Comparison of ENCODE assay signal across 8 mouse cellular contexts in genomic region chr4:155812665-155813181, GRCm38 (mm10). TPM values are rescaled to one million over a fixed set of nuclear protein-coding genes. Genes with fewer than 3 reads are reported as not detected.
A peak's percentile ranks its signal among the peaks of the same experiment; 100 is the strongest.
DNase-seq lines count a peak whose midpoint lies in the region; ATAC-seq and TF ChIP-seq lines count a peak whose summit lies in the region.

No protein-coding gene starts in this region.

- H3K4me3 ChIP-seq in E14TG2a.4 (replicated peaks; ENCODE audit: low read length): peak overlapping the region; percentile 94
- H3K4me3 ChIP-seq in embryonic facial prominence, embryonic 12.5 days: peak overlapping the region; percentile 93
- peak overlapping the region; percentile 96 for H3K4me3 ChIP-seq in hindbrain, embryonic 15.5 days
- H3K4me3 ChIP-seq in liver, postnatal 0 days (ENCODE audit: low read depth, low read length): peak overlapping the region; percentile 100

- H3K27ac ChIP-seq in embryonic facial prominence, embryonic 12.5 days: peak overlapping the region; percentile 85
- peak overlapping the region; percentile 92 for H3K27ac ChIP-seq in hindbrain, embryonic 15.5 days (replicated peaks)
- H3K27ac ChIP-seq in liver, postnatal 0 days (ENCODE audit: low read depth): peak overlapping the region; percentile 95

- no peaks in the 10 kb centered on the region for H3K9me3 ChIP-seq in E14TG2a.4 (ENCODE audit: low read length)
- no peaks in the 10 kb centered on the region for H3K9me3 ChIP-seq in embryonic facial prominence, embryonic 12.5 days
- H3K9me3 ChIP-seq in hindbrain, embryonic 15.5 days: no peaks in the 10 kb centered on the region
- no peaks in the 10 kb centered on the region for H3K9me3 ChIP-seq in liver, postnatal 0 days (ENCODE audit: low read length)

- no peaks in the 10 kb centered on the region for H3K27me3 ChIP-seq in E14TG2a.4 (ENCODE audit: insufficient read depth, low read length)
- H3K27me3 ChIP-seq in embryonic facial prominence, embryonic 12.5 days: no peaks in the 10 kb centered on the region
- H3K27me3 ChIP-seq in hindbrain, embryonic 15.5 days: no peaks in the 10 kb centered on the region
- H3K27me3 ChIP-seq in liver, postnatal 0 days (ENCODE audit: insufficient read depth, low read length): no peaks in the 10 kb centered on the region

- H3K4me2 ChIP-seq in embryonic facial prominence, embryonic 12.5 days (replicated peaks): peak overlapping the region; percentile 92
- peak overlapping the region; percentile 83 for H3K4me2 ChIP-seq in hindbrain, embryonic 15.5 days
- H3K4me2 ChIP-seq in liver, postnatal 0 days (ENCODE audit: low read depth, low read length): peak overlapping the region; percentile 95

- WGBS in embryonic facial prominence, embryonic 12.5 days: under 1% methylated on average over 49 of the region's 49 CpGs
- WGBS in hindbrain, embryonic 15.5 days: under 1% methylated on average over 49 of the region's 49 CpGs
- WGBS in liver, postnatal 0 days (ENCODE audit: insufficient replicate concordance): under 1% methylated on average over 49 of the region's 49 CpGs

- peak; percentile 22; the same call in 1 of the 2 replicates for ATAC-seq in frontal cortex, adult (ENCODE audit: low TSS enrichment)
- peak; percentile 44 for ATAC-seq in embryonic facial prominence, embryonic 12.5 days (ENCODE audit: insufficient number of reproducible peaks, insufficient read depth, low FRiP score, low TSS enrichment)
- ATAC-seq in hindbrain, embryonic 15.5 days (ENCODE audit: low FRiP score, low read depth): peak; percentile 63
- peak; percentile 38 for ATAC-seq in liver, postnatal 0 days

- no peak for TF ChIP-seq EP300 in liver, postnatal 0 days (IDR thresholded peaks at IDR 0.05; ENCODE audit: low read depth)

- H3K9ac ChIP-seq in embryonic facial prominence, embryonic 12.5 days: peak overlapping the region; percentile 98
- H3K9ac ChIP-seq in hindbrain, embryonic 15.5 days: peak overlapping the region; percentile 97
- H3K9ac ChIP-seq in liver, postnatal 0 days (replicated peaks): peak overlapping the region; percentile 100

- TF ChIP-seq CTCF in E14TG2a.4 (conservative IDR thresholded peaks at IDR 0.05; ENCODE audit: low read length): no peak
- TF ChIP-seq CTCF in liver, postnatal 0 days (IDR thresholded peaks at IDR 0.05; ENCODE audit: low read depth): no peak

- no peak for DNase-seq in frontal cortex, postnatal 10 days (ENCODE audit: low spot score in 2 of 2)
- peak; percentile 63 for DNase-seq in liver, postnatal 0 days
- peak; percentile 64 for DNase-seq in retina, postnatal 1 day
- DNase-seq in urinary bladder, postnatal 36 days (ENCODE audit: low spot score in 2 of 2): no peak

- peaks cover 83% of the 10 kb centered on the region for H3K36me3 ChIP-seq in E14TG2a.4 (ENCODE audit: insufficient read depth, low read length)
- H3K36me3 ChIP-seq in embryonic facial prominence, embryonic 12.5 days: peaks cover 74% of the 10 kb centered on the region
- peaks cover 60% of the 10 kb centered on the region for H3K36me3 ChIP-seq in hindbrain, embryonic 15.5 days
- H3K36me3 ChIP-seq in liver, postnatal 0 days (replicated peaks; ENCODE audit: insufficient read depth, low read length): peaks cover 75% of the 10 kb centered on the region

- H3K4me1 ChIP-seq in E14TG2a.4 (replicated peaks; ENCODE audit: low read depth, low read length): peaks cover 58% of the 10 kb centered on the region
- H3K4me1 ChIP-seq in embryonic facial prominence, embryonic 12.5 days: peaks cover 18% of the 10 kb centered on the region
- peaks cover 31% of the 10 kb centered on the region for H3K4me1 ChIP-seq in hindbrain, embryonic 15.5 days (replicated peaks)
- peaks cover 22% of the 10 kb centered on the region for H3K4me1 ChIP-seq in liver, postnatal 0 days (ENCODE audit: insufficient read depth)

RNA-seq across cellular contexts. Expression of gene Ccnl2, which starts 0.4 kb away (rescaled TPM):
- 243 and 253 TPM in 2 replicates for polyA plus RNA-seq in embryonic facial prominence, embryonic 12.5 days (2016; fragmentation: Nextera tagmentation; extraction: Ambion mirVana)
- polyA plus RNA-seq in hindbrain, embryonic 15.5 days (2015; fragmentation: Nextera tagmentation; extraction: Ambion mirVana): 134 and 137 TPM in 2 replicates
- polyA plus RNA-seq in liver, postnatal 0 days (2015; fragmentation: Nextera tagmentation; extraction: Ambion mirVana): 47.7 and 52.5 TPM in 2 replicates

RNA-seq across cellular contexts. Expression of gene Mrpl20, which starts 10.0 kb away (rescaled TPM):
- 214 TPM in 2 replicates for polyA plus RNA-seq in embryonic facial prominence, embryonic 12.5 days (2016; fragmentation: Nextera tagmentation; extraction: Ambion mirVana)
- polyA plus RNA-seq in hindbrain, embryonic 15.5 days (2015; fragmentation: Nextera tagmentation; extraction: Ambion mirVana): 248 and 265 TPM in 2 replicates
- polyA plus RNA-seq in liver, postnatal 0 days (2015; fragmentation: Nextera tagmentation; extraction: Ambion mirVana): 167 and 171 TPM in 2 replicates

RNA-seq across cellular contexts. Expression of gene Aurkaip1, which starts 18.3 kb away (rescaled TPM):
- polyA plus RNA-seq in embryonic facial prominence, embryonic 12.5 days (2016; fragmentation: Nextera tagmentation; extraction: Ambion mirVana): 146 and 149 TPM in 2 replicates
- 129 TPM in 2 replicates for polyA plus RNA-seq in hindbrain, embryonic 15.5 days (2015; fragmentation: Nextera tagmentation; extraction: Ambion mirVana)
- 89.9 and 92.7 TPM in 2 replicates for polyA plus RNA-seq in liver, postnatal 0 days (2015; fragmentation: Nextera tagmentation; extraction: Ambion mirVana)

RNA-seq across cellular contexts. Expression of gene Ankrd65, which starts 22.5 kb away (rescaled TPM):
- 0.25 TPM in 1 of 2 replicates, not detected in the other for polyA plus RNA-seq in embryonic facial prominence, embryonic 12.5 days (2016; fragmentation: Nextera tagmentation; extraction: Ambion mirVana)
- polyA plus RNA-seq in hindbrain, embryonic 15.5 days (2015; fragmentation: Nextera tagmentation; extraction: Ambion mirVana): not detected in 2 replicates
- polyA plus RNA-seq in liver, postnatal 0 days (2015; fragmentation: Nextera tagmentation; extraction: Ambion mirVana): 0.34 and 0.46 TPM in 2 replicates

RNA-seq across cellular contexts. Expression of gene Mxra8, which starts 26.8 kb away (rescaled TPM):
- 50.7 and 52.6 TPM in 2 replicates for polyA plus RNA-seq in embryonic facial prominence, embryonic 12.5 days (2016; fragmentation: Nextera tagmentation; extraction: Ambion mirVana)
- polyA plus RNA-seq in hindbrain, embryonic 15.5 days (2015; fragmentation: Nextera tagmentation; extraction: Ambion mirVana): 32.5 and 32.7 TPM in 2 replicates
- polyA plus RNA-seq in liver, postnatal 0 days (2015; fragmentation: Nextera tagmentation; extraction: Ambion mirVana): 13.7 and 14.4 TPM in 2 replicates

Comparison
In these comparisons a context has a peak if more than half of its experiments do, and no peak if none do; other contexts are left out.
1. DNase-seq: peak in liver, postnatal 0 days (single experiment) and retina, postnatal 1 day (single experiment); none in frontal cortex, postnatal 10 days (0 of 2) and urinary bladder, postnatal 36 days (0 of 2).
2. Peak in every context shown above with its lines, with median percentiles within 50 percentile points of each other: ATAC-seq, H3K4me3 ChIP-seq, H3K27ac ChIP-seq, H3K4me2 ChIP-seq and H3K9ac ChIP-seq.